Mouse (Mus musculus): ENCODE results near the gene Vps26b.

The Vps26b gene

GRCm38 (mm10) chr9:27029828-27030762, at the start of gene Vps26b, which contains the start of gene Ncapd3:
Gene Vps26b, minus strand, starts transcription at chr9:27030065.
Gene Ncapd3, plus strand, starts transcription at chr9:27030175.
- peak; percentile 93 for DNase-seq (ENCODE audit: low spot score)

DNA sequence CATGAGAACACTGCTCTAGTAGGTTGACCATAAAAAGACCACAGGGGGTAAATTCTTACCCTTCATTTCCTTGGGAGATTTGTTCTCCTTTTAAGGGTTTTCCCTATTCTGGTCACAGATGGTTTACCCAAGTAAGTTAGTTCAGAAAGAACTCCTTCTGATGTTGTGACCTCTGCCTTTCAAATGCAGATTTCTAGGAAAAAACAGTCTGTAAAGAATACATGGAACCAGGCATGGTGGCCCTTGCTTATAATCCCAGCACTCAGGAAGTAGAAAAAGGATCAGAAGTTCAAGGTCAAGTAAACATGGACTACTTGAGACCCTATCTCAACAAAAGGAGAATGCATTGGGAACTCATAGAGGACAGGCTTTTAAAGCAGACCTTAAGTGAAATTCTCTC, 45.9 kb upstream of the Vps26b start:
- DNase-seq (ENCODE audit: low spot score) = no peak

- no peak for DNase-seq (ENCODE audit: low spot score)
Observed at GRCm38 (mm10) chr9:27074677-27075076, 44.8 kb upstream of the Vps26b start.

- no peak for DNase-seq (ENCODE audit: low spot score)
Observed at GRCm38 (mm10) chr9:27070895-27071294, 41.0 kb upstream of the Vps26b start.

GRCm38 (mm10) chr9:27058341-27058740, 28.5 kb upstream of the Vps26b start:
- DNase-seq (ENCODE audit: low spot score) = no peak

GRCm38 (mm10) chr9:27049492-27049891, 19.6 kb upstream of the Vps26b start:
- no peak for DNase-seq (ENCODE audit: low spot score)

DNA sequence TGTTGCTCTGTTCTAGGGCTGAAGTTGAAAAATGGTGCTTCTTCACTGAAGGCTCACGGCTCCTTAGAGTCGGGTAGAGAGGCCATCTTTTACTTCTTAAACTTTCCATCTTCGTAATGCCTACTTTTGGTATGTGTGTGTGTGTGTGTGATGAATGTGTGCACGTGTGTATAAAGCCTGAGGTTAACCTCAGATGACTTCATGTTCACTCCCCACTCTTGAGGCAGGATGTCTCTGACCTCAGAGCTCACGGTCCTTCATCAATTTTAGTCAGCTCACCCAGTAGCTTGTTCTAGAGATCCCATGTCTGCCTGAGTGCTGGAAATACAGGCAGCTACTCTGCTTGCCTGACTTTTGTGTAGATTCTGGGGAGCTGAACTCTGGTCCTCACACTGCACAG, 14.0 kb upstream of the Vps26b start:
- no peak for DNase-seq (ENCODE audit: low spot score)

- DNase-seq (ENCODE audit: low spot score) = no peak
Observed at GRCm38 (mm10) chr9:27030763-27031100, 867 bp upstream of the Vps26b start.

DNA sequence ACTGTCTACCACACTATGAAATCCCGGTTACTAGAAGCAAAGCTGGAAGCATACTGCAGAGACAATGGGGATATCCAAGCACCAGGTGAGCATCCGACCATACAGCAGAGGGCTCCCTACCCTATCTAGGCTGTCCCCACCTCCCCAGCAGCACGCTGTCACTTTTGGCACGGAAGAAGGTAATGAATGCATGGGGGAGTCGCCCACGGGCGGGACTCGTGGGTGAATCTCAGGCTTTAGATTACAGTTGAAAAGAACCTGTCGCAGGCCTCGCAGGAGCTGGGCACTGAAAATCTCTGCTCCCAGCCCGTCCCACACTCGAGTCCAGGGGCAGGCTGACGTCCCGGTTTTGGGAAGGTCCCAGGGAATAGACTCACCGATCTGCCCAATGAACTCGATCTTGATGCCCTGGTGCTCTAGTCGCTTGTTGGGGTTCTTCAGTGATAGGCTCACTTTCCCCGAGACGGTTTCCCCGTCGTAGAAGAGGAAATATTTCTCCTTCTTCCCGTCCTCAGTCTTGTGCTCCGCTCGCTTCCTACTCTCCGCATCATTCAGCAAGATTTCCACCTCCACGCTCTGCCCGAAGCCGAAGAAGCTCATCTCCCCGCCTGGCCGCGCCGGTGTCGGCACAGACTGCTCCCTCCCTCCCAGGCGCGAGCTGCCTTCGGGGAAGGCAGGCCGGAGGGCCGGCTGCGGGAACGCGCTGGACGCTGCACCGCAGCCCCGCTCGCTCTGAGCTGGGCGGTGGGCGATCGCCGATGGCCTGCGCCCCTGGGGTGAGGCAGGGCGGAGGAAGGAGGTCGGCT, 640 bp downstream of the Vps26b start:
- DNase-seq (ENCODE audit: low spot score) = peak; percentile 23

DNA sequence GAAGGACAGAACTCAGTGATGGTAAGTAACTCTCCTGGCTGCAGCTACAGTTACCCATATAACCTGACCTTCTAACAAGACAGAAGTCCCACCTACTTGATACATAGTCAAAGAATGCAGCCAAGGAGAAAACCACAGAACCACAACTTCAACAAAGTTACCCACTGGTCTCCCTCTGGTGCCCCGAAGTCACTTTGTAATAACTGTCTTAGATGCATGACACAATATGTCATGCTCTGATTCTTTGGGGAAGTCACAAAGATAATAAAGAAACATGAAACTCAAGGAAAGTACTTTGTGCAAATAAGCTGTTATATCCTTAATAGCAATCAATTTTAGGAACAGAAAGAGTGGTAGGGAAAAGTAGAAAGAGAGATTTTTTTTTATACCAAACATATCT, 3.2 kb downstream of the Vps26b start:
- DNase-seq (ENCODE audit: low spot score) = no peak

DNA sequence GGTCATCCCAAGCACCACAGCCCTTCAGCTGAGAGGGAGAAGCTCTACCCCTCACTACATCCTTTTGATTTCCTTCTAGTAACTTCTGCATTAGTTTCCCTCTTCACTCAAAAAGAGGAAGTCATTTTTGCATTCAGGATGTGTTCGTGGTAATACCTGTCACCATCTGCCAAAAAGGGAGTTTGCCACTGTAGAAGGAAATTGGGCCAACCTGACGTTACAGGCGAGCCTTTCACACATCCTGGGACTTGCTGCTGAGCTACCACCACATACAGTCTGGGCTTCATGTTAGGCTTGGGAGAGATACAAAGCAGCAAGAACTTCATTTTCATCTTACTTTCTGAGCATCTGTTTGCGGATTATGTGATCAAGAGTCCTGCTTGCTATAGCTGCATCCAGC, 6.2 kb downstream of the Vps26b start:
- DNase-seq (ENCODE audit: low spot score) = no peak

DNA sequence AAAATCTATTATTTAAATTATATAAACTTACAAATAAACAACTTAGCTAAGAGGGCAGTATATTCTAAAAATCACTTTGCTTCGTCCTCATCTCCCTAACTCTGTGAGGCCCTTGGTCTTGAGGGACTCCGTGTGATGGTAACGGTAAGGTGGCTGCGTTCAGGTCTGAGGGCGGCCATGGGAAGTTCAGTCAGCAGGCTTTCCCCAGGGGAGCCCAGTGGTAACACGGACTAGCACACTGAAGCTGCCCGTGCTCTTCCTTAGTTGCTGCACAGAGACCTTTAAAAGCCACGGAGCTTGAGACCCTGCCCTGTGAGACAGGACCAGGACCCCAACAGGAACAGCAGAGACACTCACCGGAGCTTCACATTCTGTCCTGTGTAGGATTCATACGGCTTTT, 10.9 kb downstream of the Vps26b start:
- no peak for DNase-seq (ENCODE audit: low spot score)

GRCm38 (mm10) chr9:27011572-27011971, 18.3 kb downstream of the Vps26b start:
- no peak for DNase-seq (ENCODE audit: low spot score)

GRCm38 (mm10) chr9:27009231-27009630, 20.6 kb downstream of the Vps26b start:
- no peak for DNase-seq (ENCODE audit: low spot score)

GRCm38 (mm10) chr9:27006866-27007265, 23.0 kb downstream of the Vps26b start:
- DNase-seq (ENCODE audit: low spot score) = no peak

DNA sequence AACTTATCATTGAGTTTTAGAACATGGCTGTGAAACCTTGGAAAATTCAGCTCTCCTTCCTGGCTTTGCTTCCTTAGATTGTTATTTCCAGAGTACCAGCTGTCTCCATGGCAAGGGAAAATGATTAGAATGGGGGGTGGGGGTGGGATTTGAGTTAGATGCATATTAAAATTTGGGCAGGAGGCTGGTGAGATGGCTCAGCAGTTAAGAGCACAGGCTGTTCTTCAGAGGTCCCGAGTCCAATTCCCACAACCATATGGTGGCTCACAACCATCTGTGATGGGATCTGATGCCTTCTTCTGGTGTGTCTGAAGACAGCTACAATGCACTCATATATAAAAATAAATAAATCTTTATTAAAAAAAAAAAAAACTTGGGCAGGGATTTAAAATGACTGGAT, 23.9 kb downstream of the Vps26b start:
- no peak for DNase-seq (ENCODE audit: low spot score)

- DNase-seq (ENCODE audit: low spot score) = no peak
Observed at GRCm38 (mm10) chr9:27005231-27005630, 24.6 kb downstream of the Vps26b start.

DNA sequence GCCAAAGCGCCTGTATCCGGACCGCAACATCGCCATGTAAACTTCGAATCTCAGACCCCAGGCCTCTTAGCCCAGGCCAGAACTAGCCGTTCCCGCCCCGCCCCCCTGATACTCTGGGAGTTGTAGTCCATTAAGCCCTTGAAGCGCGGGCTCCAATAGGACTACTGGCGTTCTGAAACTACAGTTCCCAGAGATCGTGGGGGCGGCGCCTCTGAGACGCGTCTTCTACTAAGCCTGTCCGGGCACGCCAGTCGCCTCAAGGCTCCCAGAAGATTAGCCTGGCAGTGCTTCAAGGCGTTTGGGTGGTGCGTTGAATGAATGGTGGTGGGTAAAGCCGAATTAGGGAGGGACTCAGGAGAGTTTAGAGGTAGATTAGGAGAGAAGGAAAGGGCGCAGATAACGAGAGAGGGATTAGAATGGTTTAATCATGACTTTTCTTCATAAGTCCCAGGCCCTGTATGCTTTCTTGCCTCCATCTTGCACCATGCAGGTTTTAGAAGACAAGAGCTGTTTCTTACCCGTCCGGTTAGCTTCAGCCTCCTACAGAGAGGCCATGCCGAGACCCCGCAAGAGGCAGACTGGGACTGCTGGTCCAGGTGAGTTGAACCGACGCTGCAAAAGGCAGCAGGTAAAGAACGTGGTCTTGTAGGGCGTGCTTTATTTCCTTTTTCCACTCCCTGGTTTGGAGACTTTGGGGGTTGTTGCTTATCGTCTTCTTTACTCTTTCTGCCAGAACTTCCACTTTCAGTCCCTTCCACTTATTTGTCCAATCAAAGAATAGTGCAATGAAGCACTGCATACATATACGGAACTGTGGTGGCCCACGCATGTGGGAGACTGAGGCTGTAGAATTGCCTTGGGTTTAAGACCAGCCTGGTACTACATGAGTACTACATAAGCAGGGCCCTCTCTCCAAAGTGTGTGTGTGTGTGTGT, 30.1 kb downstream of the Vps26b start, which contains the start of the genes Acad8 and Thyn1:
Acad8 (minus strand) TSS at position 106 of the 935 bp plus-strand sequence.
Thyn1 (plus strand) TSS at position 250 of the 935 bp plus-strand sequence.
- peak; percentile 86 for DNase-seq (ENCODE audit: low spot score)

- DNase-seq (ENCODE audit: low spot score) = no peak
Observed at GRCm38 (mm10) chr9:26998669-26999460, 31.0 kb downstream of the Vps26b start.

GRCm38 (mm10) chr9:26997501-26997900, 32.4 kb downstream of the Vps26b start:
- DNase-seq (ENCODE audit: low spot score) = no peak

- DNase-seq (ENCODE audit: low spot score) = no peak
Observed at GRCm38 (mm10) chr9:26997062-26997461, 32.8 kb downstream of the Vps26b start.
